Mouse (Mus musculus) heart, postnatal 14 days (tissue): Measurements from ENCODE around the gene Fcgrt. TPM values are rescaled to one million over a fixed set of nuclear protein-coding genes. Genes with fewer than 3 reads are reported as not detected.
"Not testable (repeated sequence)": the region's sequence is repeated elsewhere in the genome, so short reads cannot be mapped to it uniquely, and the experiment has no call there.

Source experiments
- DNase-seq, 2 experiments: peaks; one replicate each; pipeline ENCODE4 v3.0.0; 2021 to 2022
- intact Hi-C: fragments of 180-260 bp; cut with DNase I; formaldehyde crosslinking; loops from one replicate; pipeline ENCODE4 v1.15.1; 2025
- long read RNA-seq, 2 experiments: library from polyadenylated mRNA; stranded (forward); transcript quantifications; one replicate each; pipeline ENCODE4 v2.0.0; 2021
- total RNA-seq, 2 experiments: library from RNA; stranded (reverse); gene quantifications; 2 replicates each; pipeline ENCODE4 v1.2.3; 2021

Fcgrt gene
- 10 to 100 TPM; 72.0 to 76.7 TPM for total RNA-seq
- long read RNA-seq, experiment 1, transcript Fcgrt-201 (7 exons, 1,770 nt): major isoform, 90 of 129 reads
- long read RNA-seq, experiment 1, transcript Fcgrt-203 (7 exons, 1,602 nt): minor isoform, 22 of 129 reads
- long read RNA-seq, experiment 1, partial matches to known transcripts: 4 of 129 reads
- long read RNA-seq, experiment 1, other reads (novel, unspliced or antisense): 10 of 129 reads
- long read RNA-seq, experiment 2, transcript Fcgrt-203 (7 exons, 1,602 nt): minor isoform, 15 of 106 reads
- long read RNA-seq, experiment 2, transcript Fcgrt-201 (7 exons, 1,770 nt): major isoform, 84 of 106 reads
- long read RNA-seq, experiment 2, partial matches to known transcripts: 4 of 106 reads
- long read RNA-seq, experiment 2, other reads (novel, unspliced or antisense): 3 of 106 reads

DNA sequence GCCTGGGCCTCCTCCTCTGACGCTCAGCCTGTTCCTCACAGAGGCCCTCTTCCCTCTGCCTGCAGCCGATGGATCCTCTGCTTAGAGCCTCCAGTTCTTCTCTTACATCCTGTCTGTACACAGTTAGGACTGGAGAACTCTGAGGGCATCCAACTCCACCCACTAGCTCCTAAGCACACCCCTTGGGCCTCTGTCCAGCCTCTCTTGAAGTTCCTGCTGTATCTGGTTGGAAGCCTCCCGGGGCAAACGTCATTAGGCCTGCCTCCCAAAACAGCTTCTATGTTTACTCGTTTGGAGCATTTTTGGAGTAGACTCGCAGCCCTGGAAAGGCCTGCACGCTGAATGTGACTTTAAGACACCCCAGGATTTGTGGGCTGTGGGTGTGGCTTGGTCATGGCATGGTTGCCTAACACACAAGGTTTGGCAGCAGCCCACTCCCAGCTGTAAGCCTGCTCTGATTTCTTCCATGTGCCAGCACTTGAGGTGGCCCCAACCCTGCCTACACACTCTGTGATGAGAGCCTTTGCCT lies at the start of gene Fcgrt:
Gene Fcgrt (minus strand): TSS at position 200 of the 529 bp plus-strand sequence.
- intact Hi-C loops: loop anchor here (2.0 kb wide), 1 partner anchor 21 kb away; no protein-coding TSS in a partner anchor
- peak; percentile 92 to 96 for DNase-seq

DNA sequence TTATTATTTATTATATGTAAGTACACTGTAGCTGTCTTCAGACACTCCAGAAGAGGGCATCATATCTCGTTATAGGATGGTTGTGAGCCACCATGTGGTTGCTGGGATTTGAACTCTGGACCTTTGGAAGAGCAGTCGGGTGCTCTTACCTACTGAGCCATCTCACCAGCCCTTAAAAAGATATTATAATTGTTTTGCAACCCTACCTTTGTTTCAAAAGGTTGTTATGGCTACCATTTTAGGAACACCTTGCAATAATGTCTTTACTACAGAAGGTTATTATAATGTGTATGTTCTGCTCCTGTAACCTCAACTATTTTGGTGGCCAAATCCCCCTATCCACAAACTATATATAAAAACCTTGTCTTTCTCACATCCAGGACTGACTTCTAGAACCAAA lies 49.4 kb upstream of the Fcgrt start:
- DNase-seq, intact Hi-C loops: not testable (repeated sequence)

DNA sequence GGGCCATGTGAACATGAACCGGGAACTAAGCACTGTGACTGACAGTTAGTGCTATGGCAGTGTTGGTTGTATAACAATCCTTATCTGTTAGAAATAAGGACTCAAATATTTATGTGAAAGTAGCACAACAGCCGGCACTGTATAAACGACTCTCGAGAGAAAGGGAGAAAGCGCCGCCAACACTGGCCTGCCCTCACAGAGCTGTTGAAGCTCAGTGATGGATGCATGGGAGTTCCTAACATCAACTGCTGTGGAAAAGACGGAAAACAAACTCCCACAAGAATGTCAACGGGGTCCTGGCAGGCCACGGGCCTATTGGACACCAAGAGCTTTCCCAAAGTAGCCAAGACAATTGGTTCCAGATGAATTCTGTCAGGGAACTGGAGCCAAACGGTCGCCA lies 47.7 kb upstream of the Fcgrt start:
- intact Hi-C loops: no loop called here
- peak; percentile 46 to 51 for DNase-seq

- intact Hi-C loops: no loop called here
- DNase-seq: no peak
Measured at GRCm38 (mm10) chr7:45150321-45150720, 46.7 kb upstream of the Fcgrt start.

GRCm38 (mm10) chr7:45149545-45149944 lies 45.9 kb upstream of the Fcgrt start:
- DNase-seq: peak; percentile 57 to 66
- intact Hi-C loops: no loop called here

GRCm38 (mm10) chr7:45148534-45149098 lies 45.0 kb upstream of the Fcgrt start:
- intact Hi-C loops: no loop called here
- DNase-seq: peak; percentile 46 to 51

DNA sequence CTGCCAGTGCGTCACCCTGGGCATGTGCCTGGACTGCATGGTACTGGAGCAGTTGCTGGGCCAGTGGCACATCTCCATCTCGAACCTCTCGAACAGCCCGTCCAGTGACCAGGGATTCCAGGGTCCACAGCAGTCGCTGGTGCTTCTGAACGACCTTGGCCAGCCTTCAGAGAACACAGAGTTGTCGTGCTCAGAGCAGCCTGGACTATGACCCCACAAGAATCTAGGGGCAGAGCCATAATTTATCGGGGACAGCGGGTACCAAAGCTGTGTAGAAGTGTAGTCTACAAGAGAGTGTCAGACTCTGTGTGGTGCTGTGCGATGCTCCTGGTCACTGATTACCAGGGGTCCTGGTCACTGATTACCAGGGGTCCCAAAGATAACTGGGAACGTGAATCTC lies 44.2 kb upstream of the Fcgrt start:
- DNase-seq: no peak
- intact Hi-C loops: no loop called here

- no peak for DNase-seq
- intact Hi-C loops: no loop called here
Measured at GRCm38 (mm10) chr7:45147267-45147666, 43.6 kb upstream of the Fcgrt start.

DNA sequence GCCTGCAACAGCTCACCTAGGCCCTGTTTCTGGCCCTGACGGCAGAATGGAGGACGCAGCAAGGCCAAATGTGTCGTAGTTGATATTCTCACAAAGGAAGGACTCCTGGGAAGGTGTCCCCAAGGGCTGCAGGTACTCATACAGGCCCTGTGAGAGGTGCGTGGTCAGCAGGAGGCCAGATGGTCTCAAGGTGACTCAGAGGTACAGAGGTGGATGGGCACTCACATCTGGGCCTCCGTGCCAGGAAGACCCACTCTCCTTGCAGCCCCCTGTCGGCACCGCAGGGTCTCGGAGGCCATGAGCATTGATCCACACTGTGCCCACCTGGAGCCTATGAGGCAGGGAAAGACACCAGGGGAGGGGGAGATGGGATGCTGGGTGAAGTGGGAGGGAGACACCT lies 41.8 kb upstream of the Fcgrt start:
- intact Hi-C loops: no loop called here
- DNase-seq: no peak

- intact Hi-C loops: no loop called here
- peak; percentile 35 to 45 for DNase-seq
Measured at GRCm38 (mm10) chr7:45144368-45145174, 40.9 kb upstream of the Fcgrt start.

DNA sequence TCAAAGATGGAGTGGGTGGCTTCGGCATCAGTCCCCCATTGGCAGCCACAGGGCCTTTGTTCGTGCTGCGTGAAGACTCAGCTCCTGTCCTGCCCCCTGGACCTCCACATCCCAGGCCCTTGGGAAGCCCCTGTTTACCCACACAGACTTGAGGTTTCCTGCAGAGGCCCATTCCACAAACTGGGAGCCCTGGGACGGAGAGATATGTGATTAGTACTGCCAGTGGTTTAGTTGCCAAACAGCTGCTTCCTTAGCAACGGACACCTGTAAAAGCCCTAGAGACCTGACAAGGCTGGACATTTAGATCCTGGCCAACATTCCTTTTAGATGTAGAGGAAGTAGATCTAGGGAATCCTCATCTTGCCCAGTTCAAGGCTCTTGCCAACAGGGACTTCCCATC lies 38.3 kb upstream of the Fcgrt start:
- no peak for DNase-seq
- intact Hi-C loops: no loop called here

DNA sequence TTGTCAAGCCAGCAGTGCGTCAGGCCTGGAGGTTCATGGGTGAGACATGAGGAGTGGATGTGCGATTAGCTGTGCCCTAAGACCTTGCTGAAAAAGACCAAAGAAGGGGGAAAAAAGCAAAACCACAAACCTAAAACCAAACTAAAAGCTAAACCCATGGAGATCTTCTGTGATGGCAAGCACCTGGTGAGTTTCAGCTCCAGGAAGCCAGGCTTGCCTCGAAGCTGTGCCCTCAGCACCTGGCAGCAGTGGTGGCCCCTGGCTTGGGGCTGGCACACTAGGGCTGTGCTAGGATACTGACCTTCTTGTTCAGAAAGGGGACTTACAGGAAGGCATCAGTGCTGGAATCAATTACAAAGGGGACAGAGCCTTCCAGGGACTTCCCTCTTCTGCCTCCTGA lies 37.7 kb upstream of the Fcgrt start:
- intact Hi-C loops: no loop called here
- DNase-seq: no peak

DNA sequence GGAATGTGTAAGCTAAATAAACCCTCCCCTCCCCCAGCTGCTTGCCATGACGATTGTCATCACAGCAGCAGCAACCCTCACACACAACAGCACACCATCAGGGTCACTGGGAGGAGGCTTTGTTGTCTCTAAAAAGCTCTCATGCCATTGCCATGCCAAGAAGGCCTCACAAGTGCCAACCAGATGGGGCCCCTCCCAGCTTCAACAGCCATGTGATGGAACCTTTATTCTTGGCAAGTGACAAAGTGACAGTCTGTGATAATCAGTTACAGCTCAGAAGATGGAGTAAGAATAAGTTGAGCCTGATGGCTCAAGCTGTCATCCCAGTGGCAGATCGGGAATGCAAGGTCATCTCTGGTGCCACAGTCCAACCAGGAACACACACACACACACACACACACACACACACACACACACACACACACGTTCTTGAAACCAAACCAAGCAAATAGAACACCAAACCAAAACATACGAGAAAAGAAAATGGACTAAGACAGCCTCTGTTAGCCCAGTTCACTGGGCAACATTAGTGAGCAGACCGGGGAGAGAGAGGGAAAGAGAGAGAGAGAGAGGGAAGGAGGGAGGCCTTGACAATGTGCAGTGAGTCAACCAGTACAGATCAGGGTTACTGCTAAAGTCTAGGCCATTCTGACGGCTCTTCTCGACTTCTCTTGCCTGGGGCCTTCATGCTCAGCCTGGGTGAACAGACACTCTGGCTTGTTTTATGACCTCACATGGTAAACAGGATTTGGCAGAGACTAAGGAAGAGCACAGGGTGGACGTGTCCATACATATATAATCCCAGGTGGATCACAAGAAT lies 36.5 kb upstream of the Fcgrt start:
- intact Hi-C loops: no loop called here
- no peak for DNase-seq

DNA sequence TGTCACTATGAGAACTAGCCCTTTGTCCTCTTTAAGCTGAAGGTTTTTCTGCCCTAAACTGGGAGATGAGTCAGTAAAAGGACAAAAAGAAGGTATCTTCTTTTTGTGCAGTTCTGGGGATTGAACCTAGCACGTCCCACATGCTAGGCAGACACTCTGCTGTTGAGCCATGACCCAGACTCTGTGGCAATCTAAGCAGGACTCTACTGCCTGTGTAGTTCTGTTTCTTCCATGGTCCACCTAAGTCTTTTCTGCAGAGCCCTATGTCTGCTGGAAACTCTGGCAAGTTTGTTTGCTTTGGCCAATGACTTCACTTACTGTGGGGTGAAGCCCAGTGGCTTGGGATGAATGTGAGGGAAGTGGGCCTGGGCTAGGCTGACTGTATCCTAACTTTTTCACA lies 34.8 kb upstream of the Fcgrt start:
- intact Hi-C loops: no loop called here
- no peak for DNase-seq

DNA sequence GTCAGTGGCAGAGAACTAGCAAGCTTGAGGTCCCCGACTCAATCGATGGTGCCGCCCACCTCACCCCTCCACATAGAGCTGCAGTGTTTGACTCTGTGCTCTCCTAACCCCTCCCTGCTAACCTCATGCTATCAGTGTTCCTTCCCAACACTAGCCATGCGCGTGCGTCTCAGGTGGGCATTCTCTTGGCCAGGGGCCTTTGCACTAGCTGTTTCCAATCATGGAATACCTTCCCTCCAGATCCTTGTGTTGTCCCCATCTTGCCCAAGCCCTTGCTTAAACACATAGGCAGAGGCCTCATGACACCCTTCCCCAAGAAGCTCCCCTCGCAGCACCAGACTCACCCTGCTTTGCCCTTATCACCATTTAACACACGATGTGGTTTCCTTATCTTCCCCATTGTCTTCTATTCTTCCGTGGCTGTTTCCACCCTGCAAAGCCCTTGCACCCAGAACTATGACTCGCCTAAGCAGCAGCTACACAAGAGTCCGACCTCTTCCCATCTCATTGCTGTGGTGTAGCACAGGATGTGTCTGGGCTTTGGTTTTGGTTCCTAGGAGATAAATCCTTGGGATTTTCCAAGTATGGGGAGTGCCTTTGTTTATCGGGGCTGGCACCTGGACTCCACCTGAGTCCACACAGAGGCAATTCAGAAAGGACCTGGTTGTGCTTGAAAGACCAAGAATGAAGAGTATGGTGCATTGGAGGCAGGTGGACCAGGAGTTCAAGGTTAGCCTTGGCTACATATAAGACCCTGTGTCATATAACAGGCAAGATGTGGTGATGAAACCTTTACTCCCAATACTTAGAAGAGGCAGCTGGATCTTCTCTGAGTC lies 33.7 kb upstream of the Fcgrt start:
- intact Hi-C loops: no loop called here
- DNase-seq: no peak

GRCm38 (mm10) chr7:45135993-45136567 lies 32.4 kb upstream of the Fcgrt start, which contains the start of the genes Gm45713 and Flt3l:
Gene Gm45713 (minus strand): TSS chr7:45136231.
Gene Flt3l (minus strand): TSS chr7:45136432.
- intact Hi-C loops: loop anchor here (1.0 kb wide), 1 partner anchor 56 kb away; no protein-coding TSS in a partner anchor
- DNase-seq: peak; percentile 93 to 97

GRCm38 (mm10) chr7:45135370-45135769 lies 31.7 kb upstream of the Fcgrt start:
- no peak for DNase-seq
- intact Hi-C loops: no loop called here

DNA sequence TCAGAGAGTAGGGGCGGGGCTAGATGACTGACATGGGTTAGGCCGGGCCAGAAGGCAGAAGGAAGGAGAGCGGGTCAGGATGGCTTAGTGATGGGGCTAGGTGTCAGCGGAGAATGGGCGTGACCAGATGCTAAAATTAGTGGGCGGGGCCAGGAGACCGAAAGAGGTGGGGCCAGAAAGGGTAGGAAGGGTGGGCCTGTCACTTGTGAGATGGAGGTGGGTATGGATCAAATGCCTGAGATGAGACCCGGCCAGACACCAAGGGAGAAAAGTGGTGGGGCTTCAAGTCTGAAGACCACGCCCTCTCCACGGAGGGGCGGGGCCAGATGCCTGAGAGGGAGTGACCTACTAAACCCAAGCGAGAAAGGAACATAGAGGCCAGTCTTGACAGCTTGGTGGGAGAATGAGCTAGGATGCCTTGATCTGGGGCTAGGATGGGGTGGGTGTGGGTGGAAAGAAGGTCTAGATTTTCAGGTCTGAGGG lies 30.9 kb upstream of the Fcgrt start:
- DNase-seq: peak in 1 of 2 experiments; percentile 52
- intact Hi-C loops: loop anchor here (5.0 kb wide), 1 partner anchor 152 kb away; no protein-coding TSS in a partner anchor
